7 mouse cellular contexts compared by ENCODE assay signal in genomic region chr5:30887331-30887761, GRCm38 (mm10). TPM values are rescaled to one million over a fixed set of nuclear protein-coding genes. Genes with fewer than 3 reads are reported as not detected.
DNase-seq lines count a peak whose midpoint lies in the region; ATAC-seq lines count a peak whose summit lies in the region.

No protein-coding gene starts in this region.

- peaks cover 25% of the 10 kb centered on the region for H3K4me1 ChIP-seq in hindbrain, embryonic 10.5 days (replicated peaks)
- H3K4me1 ChIP-seq in midbrain, embryonic 10.5 days = peaks cover 30% of the 10 kb centered on the region

- peaks cover 21% of the 10 kb centered on the region for H3K36me3 ChIP-seq in hindbrain, embryonic 10.5 days
- H3K36me3 ChIP-seq in midbrain, embryonic 10.5 days = peaks cover 21% of the 10 kb centered on the region

- peak overlapping the region; percentile 99 for H3K27ac ChIP-seq in hindbrain, embryonic 10.5 days
- peak overlapping the region; percentile 94 for H3K27ac ChIP-seq in midbrain, embryonic 10.5 days (replicated peaks)

- no peaks in the 10 kb centered on the region for H3K27me3 ChIP-seq in hindbrain, embryonic 10.5 days (ENCODE audit: insufficient read depth, poor library complexity, severe bottlenecking)
- H3K27me3 ChIP-seq in midbrain, embryonic 10.5 days (ENCODE audit: low read depth, poor library complexity, severe bottlenecking) = no peaks in the 10 kb centered on the region

- H3K4me3 ChIP-seq in hindbrain, embryonic 10.5 days = peak overlapping the region; percentile 86
- H3K4me3 ChIP-seq in midbrain, embryonic 10.5 days = peak overlapping the region; percentile 73

- ATAC-seq in erythroid progenitor cell, adult 5-6 weeks (replicated peaks; ENCODE audit: low FRiP score, poor library complexity, severe bottlenecking) = peak; percentile 62

- H3K9me3 ChIP-seq in hindbrain, embryonic 10.5 days = no peaks in the 10 kb centered on the region
- H3K9me3 ChIP-seq in midbrain, embryonic 10.5 days (replicated peaks) = no peaks in the 10 kb centered on the region

- DNase-seq in Muller cell, postnatal 12 days (ENCODE audit: inconsistent ontology term) = peak; percentile 87
- DNase-seq in c-Kit-negative CD71-positive TER-119-positive erythroid progenitor cells, embryonic 14.5 days (ENCODE audit: low read depth, low spot score) = peak; percentile 53
- DNase-seq in hindbrain, embryonic 10.5 days (ENCODE audit: low spot score) = peak; percentile 84
- peak; percentile 72 for DNase-seq in left cerebral cortex, postnatal 4 days
- peak; percentile 83 for DNase-seq in midbrain, embryonic 10.5 days (ENCODE audit: low spot score)
- peak; percentile 63 for DNase-seq in skeletal muscle tissue, adult 2 months (ENCODE audit: low read depth, low spot score)

- intact Hi-C loops in left cerebral cortex, postnatal 4 days (cut with DNase I) = no loop called here

- under 1% methylated on average over 19 of the region's 19 CpGs for WGBS in hindbrain, embryonic 10.5 days
- WGBS in midbrain, embryonic 10.5 days = under 1% methylated on average over 19 of the region's 19 CpGs

RNA-seq across cellular contexts. Expression of gene Agbl5, which starts 1.1 kb away (rescaled TPM):
- total RNA-seq in erythroid progenitor cell, adult 5-6 weeks (2015; ENCODE audit: low replicate concordance) = 3.4 and 3.6 TPM in 2 replicates
- total RNA-seq in erythroid progenitor cell, adult 5-6 weeks (2017; ENCODE audit: low replicate concordance) = 1.1 and 7.1 TPM in 2 replicates
- 18.4 and 24.2 TPM in 2 replicates for polyA plus RNA-seq in hindbrain, embryonic 10.5 days (2016; fragmentation: Nextera tagmentation; extraction: Ambion mirVana)
- 10 to 100 TPM; 48.4 to 52.2 TPM for total RNA-seq in left cerebral cortex, postnatal 4 days (2021)
- 17.4 and 20.1 TPM in 2 replicates for polyA plus RNA-seq in midbrain, embryonic 10.5 days (2016; fragmentation: Nextera tagmentation; extraction: Ambion mirVana)

RNA-seq across cellular contexts. Expression of gene Tmem214, which starts 19.5 kb away (rescaled TPM):
- total RNA-seq in erythroid progenitor cell, adult 5-6 weeks (2015; ENCODE audit: low replicate concordance) = 6.8 and 11.3 TPM in 2 replicates
- 9.5 and 10.0 TPM in 2 replicates for total RNA-seq in erythroid progenitor cell, adult 5-6 weeks (2017; ENCODE audit: low replicate concordance)
- 64.0 and 67.6 TPM in 2 replicates for polyA plus RNA-seq in hindbrain, embryonic 10.5 days (2016; fragmentation: Nextera tagmentation; extraction: Ambion mirVana)
- total RNA-seq in left cerebral cortex, postnatal 4 days (2021) = 10 to 100 TPM; 60.3 to 65.5 TPM
- 63.3 and 63.6 TPM in 2 replicates for polyA plus RNA-seq in midbrain, embryonic 10.5 days (2016; fragmentation: Nextera tagmentation; extraction: Ambion mirVana)

RNA-seq across cellular contexts. Expression of gene Ost4, which starts 20.2 kb away (rescaled TPM):
- 256 and 260 TPM in 2 replicates for total RNA-seq in erythroid progenitor cell, adult 5-6 weeks (2015; ENCODE audit: low replicate concordance)
- 78.4 and 188 TPM in 2 replicates for total RNA-seq in erythroid progenitor cell, adult 5-6 weeks (2017; ENCODE audit: low replicate concordance)
- 405 and 407 TPM in 2 replicates for polyA plus RNA-seq in hindbrain, embryonic 10.5 days (2016; fragmentation: Nextera tagmentation; extraction: Ambion mirVana)
- total RNA-seq in left cerebral cortex, postnatal 4 days (2021) = 100 to 1,000 TPM in 1 of 2 experiments, 10 to 100 TPM in 1; 95.0 to 112 TPM
- 380 and 415 TPM in 2 replicates for polyA plus RNA-seq in midbrain, embryonic 10.5 days (2016; fragmentation: Nextera tagmentation; extraction: Ambion mirVana)

RNA-seq across cellular contexts. Expression of gene Emilin1, which starts 25.9 kb away (rescaled TPM):
- total RNA-seq in erythroid progenitor cell, adult 5-6 weeks (2015; ENCODE audit: low replicate concordance) = 9.6 and 11.5 TPM in 2 replicates
- total RNA-seq in erythroid progenitor cell, adult 5-6 weeks (2017; ENCODE audit: low replicate concordance) = 5.6 and 11.6 TPM in 2 replicates
- polyA plus RNA-seq in hindbrain, embryonic 10.5 days (2016; fragmentation: Nextera tagmentation; extraction: Ambion mirVana) = 85.1 and 87.4 TPM in 2 replicates
- 1 to 10 TPM; 7.0 to 7.9 TPM for total RNA-seq in left cerebral cortex, postnatal 4 days (2021)
- polyA plus RNA-seq in midbrain, embryonic 10.5 days (2016; fragmentation: Nextera tagmentation; extraction: Ambion mirVana) = 61.8 and 67.4 TPM in 2 replicates

RNA-seq across cellular contexts. Expression of gene Khk, which starts 33.9 kb away (rescaled TPM):
- total RNA-seq in erythroid progenitor cell, adult 5-6 weeks (2015; ENCODE audit: low replicate concordance) = 2.5 and 10.8 TPM in 2 replicates
- total RNA-seq in erythroid progenitor cell, adult 5-6 weeks (2017; ENCODE audit: low replicate concordance) = 4.4 and 8.9 TPM in 2 replicates
- polyA plus RNA-seq in hindbrain, embryonic 10.5 days (2016; fragmentation: Nextera tagmentation; extraction: Ambion mirVana) = 7.2 and 8.0 TPM in 2 replicates
- 1 to 10 TPM; 4.7 to 4.8 TPM for total RNA-seq in left cerebral cortex, postnatal 4 days (2021)
- 7.5 and 9.7 TPM in 2 replicates for polyA plus RNA-seq in midbrain, embryonic 10.5 days (2016; fragmentation: Nextera tagmentation; extraction: Ambion mirVana)

Comparison
In these comparisons a context has a peak if more than half of its experiments do, and no peak if none do; other contexts are left out.
1. Peak in every context shown above with its lines: DNase-seq, ATAC-seq, H3K4me3 ChIP-seq and H3K27ac ChIP-seq.
2. RNA of gene Agbl5, which starts 1.1 kb away (total RNA-seq): 48.4 to 52.2 TPM in left cerebral cortex, postnatal 4 days; 1.1 to 7.1 TPM in erythroid progenitor cell, adult 5-6 weeks; every median in the first group is over 4 times any median in the second.
3. RNA of gene Tmem214, which starts 19.5 kb away (total RNA-seq): 60.3 to 65.5 TPM in left cerebral cortex, postnatal 4 days; 6.8 to 11.3 TPM in erythroid progenitor cell, adult 5-6 weeks; every median in the first group is over 4 times any median in the second.